Mouse (Mus musculus) kidney, adult 2 months (tissue): ENCODE data around the gene Zbtb7a.

ENCODE experiments used
- CTCF ChIP-seq: fragments of 200-500 bp; conservative IDR thresholded peaks from 2 replicates; pipeline ENCODE4 v1.5.1; 2011; ENCODE audit warnings: low read depth, mild to moderate bottlenecking, control low read depth, low read length, moderate library complexity, mixed read lengths; ENCODE audit not compliant: insufficient read depth, insufficient read length
- POLR2A ChIP-seq: fragments of 200-500 bp; IDR thresholded peaks from one replicate; pipeline ENCODE4 v1.6.1; 2011; ENCODE audit warnings: low read depth, low read length, control low read depth

GRCm38 (mm10) chr10:81168521-81169244 is 33.7 kb downstream of the Zbtb7a start:
- no peak for TF ChIP-seq CTCF
- TF ChIP-seq POLR2A: no peak
